Mouse (Mus musculus) heart, postnatal 36 days (tissue): Measurements from ENCODE around the gene Mcemp1. TPM values are rescaled to one million over a fixed set of nuclear protein-coding genes. Genes with fewer than 3 reads are reported as not detected.
A peak's percentile ranks its signal among the peaks of the same experiment; 100 is the strongest.

Experiments
- DNase-seq, 2 experiments: peaks; one replicate each; pipeline ENCODE4 v3.0.0; 2021 to 2022
- intact Hi-C: fragments of 180-260 bp; cut with DNase I; formaldehyde crosslinking; loops from one replicate; pipeline ENCODE4 v1.15.1; 2025
- total RNA-seq, 2 experiments: library from RNA; stranded (reverse); gene quantifications; 2 replicates each; pipeline ENCODE4 v1.2.3; 2021

Gene Mcemp1
- under 1 TPM; 0.39 to 0.46 TPM for total RNA-seq

DNA sequence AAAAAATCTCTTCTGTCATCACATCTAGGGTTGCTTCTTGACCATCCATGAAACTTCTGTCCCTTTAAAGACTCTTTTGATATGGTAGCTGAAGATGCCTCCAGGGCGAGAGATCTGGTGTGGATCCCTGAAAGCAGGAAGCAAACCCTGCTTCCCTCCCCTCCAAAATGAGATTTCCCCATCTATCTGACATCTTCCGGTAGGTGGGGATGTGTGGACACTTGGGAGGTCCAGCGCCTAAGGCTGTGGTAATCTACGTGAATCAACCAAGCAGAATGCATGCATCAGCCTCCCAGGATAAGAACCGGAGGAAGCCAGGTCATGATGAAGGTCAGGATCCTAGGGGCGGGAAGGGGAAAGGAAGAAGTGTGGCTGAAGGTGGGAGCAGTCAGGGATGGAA is at the start of gene Mcemp1:
Gene Mcemp1 (plus strand): TSS at position 248 of the 400 bp plus-strand sequence.
- DNase-seq = no peak
- intact Hi-C loops = no loop called here

DNA sequence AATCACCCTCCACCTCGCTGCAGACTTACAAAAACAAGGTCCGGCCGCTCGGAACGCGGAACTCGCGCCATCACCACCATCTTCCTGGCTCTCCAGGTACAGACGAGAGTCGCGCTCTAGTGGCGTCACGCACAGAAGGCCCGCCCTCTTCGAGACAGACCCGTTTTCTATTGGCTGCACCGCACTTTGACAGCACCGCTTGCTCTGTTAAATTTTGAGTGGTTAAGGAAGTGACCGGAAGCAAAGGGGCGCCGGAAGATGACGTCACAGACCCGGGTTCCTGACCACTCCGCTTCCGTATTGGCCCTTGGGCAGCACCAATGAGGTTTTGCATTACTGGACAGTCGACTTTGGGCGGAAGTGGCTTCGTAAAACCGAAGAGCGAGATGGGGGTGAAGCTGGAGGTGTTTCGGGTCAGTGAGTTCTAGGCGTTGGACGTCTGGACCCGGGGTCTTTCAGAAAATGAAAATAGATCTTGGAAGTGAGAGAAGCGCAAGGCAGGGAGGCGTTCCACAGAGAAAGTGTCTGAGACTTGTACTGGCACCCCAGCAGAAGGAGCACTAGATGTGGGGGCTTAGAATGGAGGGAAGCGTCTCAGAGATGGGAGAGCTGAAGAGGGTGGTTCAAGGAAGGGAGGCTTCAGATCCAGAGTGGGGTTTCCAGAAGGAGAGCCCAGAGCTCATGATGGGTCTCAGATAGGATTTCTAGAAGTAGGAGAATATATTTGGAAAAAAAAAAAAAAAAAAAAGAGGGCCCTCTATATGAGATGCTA is 44.2 kb upstream of the Mcemp1 start, which contains the start of the genes Xab2 and Pet100:
Gene Xab2 (minus strand): TSS at position 118 of the 772 bp plus-strand sequence.
Gene Pet100 (plus strand): TSS at position 350 of the 772 bp plus-strand sequence.
- intact Hi-C loops = loop anchor here (2.0 to 10.0 kb wide), 4 partner anchors 55 to 1056 kb away; partner anchors contain the start of genes Ctxn1, Pnpla6, Snapc2 and Trappc5
- peak; percentile 97 to 98 for DNase-seq

- DNase-seq = no peak
- intact Hi-C loops = loop anchor here (5.0 to 10.0 kb wide), 3 partner anchors 105 to 1055 kb away; partner anchors contain the start of genes Ctxn1, Pnpla6 and Snapc2
Measured at GRCm38 (mm10) chr8:3622119-3622518, 43.4 kb upstream of the Mcemp1 start.

DNA sequence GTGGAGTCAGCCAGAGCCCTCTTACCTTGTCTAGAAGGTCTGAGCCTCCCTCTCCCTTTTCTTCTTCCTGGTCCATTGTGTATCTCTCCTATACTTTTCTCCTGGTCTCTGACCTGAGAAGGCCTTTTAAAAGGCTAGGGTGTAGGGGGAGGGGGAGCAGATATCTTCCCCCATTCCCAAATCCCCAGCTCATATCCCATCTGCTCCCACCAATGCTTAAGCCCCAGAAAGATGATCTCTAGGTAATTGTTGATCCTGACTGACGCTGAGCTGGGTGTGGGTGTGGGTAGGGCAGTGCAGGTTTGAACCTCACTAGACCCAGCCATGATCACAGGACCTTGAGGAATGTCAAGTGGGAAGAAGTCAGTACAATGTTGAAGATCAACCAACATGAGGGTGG is 40.1 kb upstream of the Mcemp1 start, which contains the start of gene Pcp2:
Gene Pcp2 (minus strand): TSS at position 101 of the 400 bp plus-strand sequence.
- intact Hi-C loops = loop anchor here (10.0 kb wide), 1 partner anchor 629 kb away; the partner anchor contains the start of genes Ctxn1 and Snapc2
- DNase-seq = no peak

- no peak for DNase-seq
- intact Hi-C loops = loop anchor here (10.0 kb wide), 1 partner anchor 628 kb away; the partner anchor contains the start of genes Ctxn1 and Snapc2
Measured at GRCm38 (mm10) chr8:3626971-3627370, 38.6 kb upstream of the Mcemp1 start.

DNA sequence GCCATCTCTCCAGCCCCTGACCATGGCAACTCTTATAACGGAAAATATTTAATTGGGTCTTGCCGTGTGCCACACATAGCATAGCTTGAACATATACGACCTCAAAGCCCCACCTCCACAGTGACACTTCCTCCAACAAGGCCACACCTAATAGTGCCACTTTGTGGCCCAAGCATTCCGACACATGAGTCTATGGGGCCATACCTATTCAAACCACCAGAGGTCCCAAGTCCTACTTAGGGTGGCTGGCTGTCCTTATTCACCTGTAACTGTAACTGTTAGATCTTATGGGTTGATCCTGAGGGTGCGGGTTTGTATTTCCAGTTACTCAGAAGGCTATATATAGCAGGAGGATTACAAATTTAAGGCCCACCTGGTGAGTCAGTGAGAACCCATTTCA is 37.5 kb upstream of the Mcemp1 start:
- intact Hi-C loops = loop anchor here (10.0 kb wide), 1 partner anchor 627 kb away; the partner anchor contains the start of genes Ctxn1 and Snapc2
- DNase-seq = no peak

DNA sequence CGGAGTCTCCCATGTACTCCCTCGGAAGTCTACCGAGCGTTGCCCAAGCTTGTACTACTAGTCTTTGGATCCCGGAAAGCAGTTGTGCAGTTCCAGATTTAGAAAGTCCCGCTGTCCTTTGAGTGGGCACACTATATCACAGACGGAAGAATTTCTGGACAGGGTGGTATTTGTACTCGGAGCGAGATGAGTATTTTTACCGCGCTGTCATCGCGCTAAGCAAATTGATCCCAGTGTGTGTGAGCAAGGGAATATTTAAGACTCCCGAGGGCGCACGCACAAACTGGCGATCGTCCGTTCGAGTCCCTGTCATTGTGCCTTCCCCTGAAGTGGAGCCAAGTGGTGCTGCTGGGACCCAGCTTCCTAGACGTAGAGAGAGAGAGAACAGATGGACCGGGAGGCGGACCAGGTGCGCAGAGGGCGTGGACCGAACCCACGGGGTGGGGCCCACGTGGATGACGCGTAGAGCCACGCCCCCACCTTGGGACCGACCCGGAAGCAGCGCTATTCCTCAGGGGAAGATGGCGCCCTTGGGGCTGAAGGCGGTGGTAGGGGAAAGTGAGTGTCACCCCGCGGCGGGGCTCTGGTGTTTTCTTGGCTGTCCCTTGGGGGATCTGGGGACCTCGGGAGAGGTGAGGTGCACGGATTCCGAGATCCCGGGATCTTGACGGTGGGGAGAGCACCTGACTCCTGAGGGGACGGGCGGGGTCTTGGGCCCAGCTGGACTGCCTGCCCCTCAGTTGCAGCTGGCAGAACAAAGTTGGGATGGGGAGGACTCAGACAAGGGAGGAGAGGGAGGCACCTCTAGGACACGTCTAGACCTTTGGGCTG is 34.7 kb upstream of the Mcemp1 start, which contains the start of gene Stxbp2:
Gene Stxbp2 (plus strand): TSS at position 309 of the 831 bp plus-strand sequence.
- DNase-seq = peak; percentile 39 to 50
- intact Hi-C loops = no loop called here

GRCm38 (mm10) chr8:3631478-3631875 is 34.1 kb upstream of the Mcemp1 start:
- intact Hi-C loops = no loop called here
- DNase-seq = no peak

GRCm38 (mm10) chr8:3645804-3646203 is 19.8 kb upstream of the Mcemp1 start:
- intact Hi-C loops = no loop called here
- DNase-seq = peak in 1 of 2 experiments; percentile 30

DNA sequence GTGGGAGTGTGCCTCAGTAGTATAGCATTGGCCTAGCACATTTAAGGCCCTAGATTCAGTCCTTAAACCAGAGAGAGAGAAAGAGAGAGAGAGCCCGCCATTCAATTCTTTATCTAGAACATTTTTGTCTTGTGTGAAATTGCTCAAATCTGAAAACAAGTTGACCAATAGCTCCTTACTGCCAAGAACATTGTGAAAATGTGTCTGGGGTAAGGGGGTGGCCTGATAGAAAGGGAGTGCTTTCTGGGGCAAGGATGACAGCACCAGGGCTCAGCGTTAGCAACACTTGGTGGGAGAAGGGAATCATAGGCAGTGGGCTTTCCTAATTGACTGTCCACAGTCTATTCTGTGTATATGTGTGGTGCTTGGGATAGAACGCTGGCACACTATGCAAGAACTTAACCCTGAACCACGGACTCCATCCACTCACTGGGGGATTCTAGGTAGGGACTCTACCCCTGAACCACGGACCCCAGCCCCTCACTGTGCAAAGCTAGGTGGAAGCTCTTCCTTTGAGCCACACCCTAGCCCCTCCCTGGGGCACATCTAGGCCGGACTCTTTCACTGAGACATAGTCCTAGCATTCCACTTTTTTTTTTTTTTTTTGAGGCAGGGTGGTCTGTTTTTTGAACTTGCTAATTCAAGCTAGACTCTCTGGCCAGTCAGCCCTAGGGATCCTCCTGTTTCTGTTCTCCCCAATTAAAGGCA is 18.6 kb upstream of the Mcemp1 start:
- intact Hi-C loops = no loop called here
- DNase-seq = no peak

- intact Hi-C loops = no loop called here
- DNase-seq = no peak
Measured at GRCm38 (mm10) chr8:3647561-3647960, 18.0 kb upstream of the Mcemp1 start.

DNA sequence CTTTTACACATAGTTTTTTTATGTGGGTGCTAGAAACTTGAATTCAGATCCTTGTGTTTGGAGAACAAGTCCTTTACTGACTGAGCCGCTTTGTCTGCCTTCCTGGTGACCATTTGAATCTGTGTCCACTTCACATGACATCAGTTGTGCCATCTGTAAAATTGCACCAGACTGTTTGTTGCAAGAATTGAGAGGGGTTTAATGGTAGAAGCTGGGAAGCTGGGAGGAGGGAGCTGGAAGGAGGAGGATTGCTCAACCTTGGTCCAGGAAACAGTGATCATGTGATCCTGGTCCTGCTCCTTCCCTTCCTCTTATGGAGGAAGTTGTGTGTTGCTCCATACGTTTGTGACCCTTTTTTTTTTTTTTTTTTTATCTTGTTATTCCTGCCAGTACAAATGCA is 17.3 kb upstream of the Mcemp1 start:
- intact Hi-C loops = no loop called here
- no peak for DNase-seq

DNA sequence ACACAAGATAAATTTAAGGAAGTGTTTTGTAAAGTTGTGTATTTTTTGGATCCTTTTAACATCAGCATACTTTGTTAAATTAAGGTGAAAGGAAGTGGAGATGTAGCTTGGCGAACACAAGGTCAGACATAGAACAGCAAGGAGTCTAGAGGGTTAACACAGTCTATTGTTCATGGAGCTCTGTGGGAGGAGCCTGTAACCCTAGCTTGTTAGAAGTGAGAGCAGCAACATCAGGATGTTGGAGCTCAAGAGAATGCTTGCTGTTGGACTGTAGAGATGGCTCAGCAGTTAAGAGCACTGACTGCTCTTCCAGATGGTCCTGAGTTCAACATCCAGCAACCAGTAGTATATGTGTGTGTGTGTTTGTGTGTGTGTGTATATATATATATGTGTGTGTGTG is 16.6 kb upstream of the Mcemp1 start:
- intact Hi-C loops = no loop called here

DNA sequence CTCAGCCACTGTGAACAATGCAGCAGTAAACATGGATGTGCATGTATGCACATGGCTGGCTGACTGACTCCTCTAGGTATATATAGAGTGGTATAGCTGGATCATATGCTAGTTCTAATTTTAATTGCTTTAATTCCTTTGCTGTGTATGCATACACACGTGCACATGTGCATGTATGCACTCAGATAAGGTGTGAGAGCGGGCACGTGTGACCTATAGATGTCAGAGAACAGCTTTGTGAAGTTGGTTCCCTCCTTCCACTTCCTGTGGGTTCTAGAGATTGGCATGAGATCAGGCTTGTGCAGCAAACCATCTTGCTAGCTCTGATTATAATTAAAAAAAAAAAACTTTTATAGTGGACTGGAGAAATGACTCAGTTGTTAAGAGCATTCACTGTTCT is 12.7 kb upstream of the Mcemp1 start:
- no peak for DNase-seq
- intact Hi-C loops = no loop called here

More for the DNA sequence above, 16.6 kb upstream of the Mcemp1 start:
- no peak for DNase-seq

DNA sequence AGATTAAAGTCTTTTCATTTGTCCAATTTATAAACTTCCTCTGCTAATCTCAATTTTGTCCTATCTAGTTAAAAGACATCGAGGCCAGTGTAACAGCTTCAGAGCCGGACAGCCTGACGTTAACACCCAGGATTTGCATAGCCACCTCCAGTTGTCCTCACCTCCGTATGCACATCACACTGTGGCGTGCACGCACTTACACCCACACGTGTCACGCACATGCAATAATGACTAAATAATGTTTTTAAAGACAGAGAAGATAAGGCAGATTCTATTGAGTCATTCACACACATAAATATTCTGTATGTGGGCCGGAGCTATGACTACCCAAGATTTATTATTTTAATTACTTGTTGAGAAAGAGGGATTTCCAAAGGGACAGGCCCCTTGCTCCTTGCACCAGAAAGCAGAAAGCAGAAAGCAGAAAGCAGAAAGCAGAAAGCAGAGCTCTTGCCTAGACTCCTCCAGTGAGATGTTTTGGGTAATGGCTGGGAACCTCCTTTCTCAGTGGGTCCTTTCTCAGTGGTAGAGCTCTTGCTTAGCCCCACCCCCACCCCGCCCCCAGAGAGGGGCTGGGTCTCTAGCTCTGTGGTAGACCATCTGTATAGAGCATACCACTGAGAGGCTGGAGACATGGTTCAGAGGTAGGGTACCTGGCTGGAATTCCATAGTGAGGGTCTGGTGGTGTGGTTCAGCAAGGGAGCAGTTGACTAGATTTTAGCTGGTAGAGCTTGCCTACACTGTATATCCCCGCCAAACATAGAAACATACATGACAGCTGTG is 10.6 kb upstream of the Mcemp1 start:
- intact Hi-C loops = no loop called here
- no peak for DNase-seq

GRCm38 (mm10) chr8:3655526-3655925 is 10.0 kb upstream of the Mcemp1 start, which contains the start of gene Retn:
Gene Retn, plus strand, starts transcription at chr8:3655770.
- intact Hi-C loops = no loop called here
- no peak for DNase-seq

DNA sequence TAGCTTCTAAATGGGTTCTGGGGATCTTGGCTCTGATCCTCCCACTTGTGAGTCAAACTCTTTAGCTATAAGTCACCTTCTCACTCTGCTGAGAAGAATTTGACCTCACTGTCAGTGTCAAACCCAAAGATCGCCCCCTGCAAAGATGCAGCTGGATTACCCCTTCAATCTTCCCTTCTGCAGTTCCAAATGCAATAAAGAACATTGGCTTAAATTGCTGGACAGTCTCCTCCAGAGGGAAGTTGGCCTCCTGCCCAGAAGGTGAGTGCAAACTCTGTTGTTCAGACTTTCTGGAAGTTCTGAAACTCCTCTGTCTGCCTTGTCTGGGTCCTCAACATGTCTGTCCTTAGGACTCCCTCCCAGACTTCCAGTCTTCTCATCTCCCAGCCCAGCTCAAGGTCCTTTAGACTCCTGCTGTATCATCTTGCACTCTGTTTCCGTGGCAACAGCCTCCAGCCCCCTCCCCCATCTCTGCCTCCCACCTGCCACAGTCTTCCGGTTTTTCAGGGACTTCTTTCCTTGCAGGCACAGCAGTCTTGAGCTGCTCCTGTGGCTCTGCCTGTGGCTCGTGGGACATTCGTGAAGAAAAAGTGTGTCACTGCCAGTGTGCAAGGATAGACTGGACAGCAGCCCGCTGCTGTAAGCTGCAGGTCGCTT is 8.7 kb upstream of the Mcemp1 start:
- DNase-seq = no peak
- intact Hi-C loops = no loop called here

DNA sequence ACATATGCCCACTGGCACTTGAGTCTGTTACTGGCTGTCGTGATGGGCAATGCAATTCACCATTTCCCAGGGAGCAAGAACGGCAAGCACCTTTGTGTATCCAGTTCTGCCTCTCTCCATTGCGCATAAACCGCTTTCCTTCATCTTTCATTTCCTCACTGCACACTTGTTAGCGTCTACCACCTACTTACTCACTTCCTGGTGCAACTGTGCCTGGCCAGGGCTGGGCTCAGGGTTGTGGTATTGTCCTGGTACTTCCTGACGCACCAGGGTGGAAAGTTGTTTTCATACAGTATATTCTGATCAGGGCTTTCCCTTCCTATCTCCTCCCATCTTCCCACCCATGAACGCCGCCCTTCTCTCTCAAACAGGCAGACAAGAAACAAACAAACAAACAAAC is 4.7 kb upstream of the Mcemp1 start:
- intact Hi-C loops = no loop called here
- no peak for DNase-seq

DNA sequence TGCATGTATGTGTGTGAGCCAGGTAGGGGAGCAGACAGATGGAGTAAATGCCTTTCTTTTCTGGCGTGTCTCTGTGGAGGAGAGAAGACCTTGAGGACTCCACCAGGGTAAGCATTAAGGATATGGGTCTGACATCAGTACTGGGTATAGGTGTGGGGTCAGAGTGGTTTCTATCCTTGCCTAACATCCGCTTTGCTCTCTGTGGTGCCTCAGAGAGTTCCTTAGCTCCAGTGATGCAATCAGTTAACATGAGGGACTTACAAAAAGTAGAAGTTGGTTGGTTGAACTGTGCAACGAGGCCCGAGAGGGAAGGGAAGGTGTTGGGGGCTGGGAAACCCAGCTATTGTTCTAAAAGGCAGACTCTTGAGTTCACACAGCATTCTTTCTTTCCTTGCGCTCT is 1.1 kb upstream of the Mcemp1 start:
- DNase-seq = no peak
- intact Hi-C loops = no loop called here
